Mouse (Mus musculus) E14TG2a.4 (cell line): ENCODE measurements around the gene Higd1a.

ENCODE experiments used
- CTCF ChIP-seq: conservative IDR thresholded peaks from 2 replicates; pipeline ENCODE4 v1.5.1; 2014; ENCODE audit warnings: low read length
- NANOG ChIP-seq: IDR thresholded peaks from 2 replicates; pipeline ENCODE4 v1.6.1; 2014; ENCODE audit warnings: borderline replicate concordance, low read length, mixed read lengths

DNA sequence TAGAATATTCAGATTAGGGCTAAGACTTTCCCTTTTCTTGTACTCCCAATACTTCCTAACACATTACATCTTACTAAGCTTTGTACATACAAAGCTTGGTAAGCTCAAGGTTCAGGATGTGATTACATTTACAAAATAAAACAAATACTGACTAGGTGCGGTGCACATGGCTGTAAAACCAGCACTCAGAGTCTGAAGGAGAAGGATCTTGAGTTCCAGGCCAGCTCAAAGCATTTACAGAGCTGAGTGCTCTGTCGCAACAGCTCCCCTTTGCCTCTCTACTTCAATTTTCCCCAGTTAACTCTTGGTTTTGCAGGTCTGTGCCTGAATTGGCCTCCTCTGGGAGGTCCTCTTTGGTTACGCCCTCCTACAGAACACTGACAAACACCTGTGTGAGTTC is 3.9 kb downstream of the Higd1a start:
- TF ChIP-seq CTCF (no peak), NANOG (no peak)
